Mouse (Mus musculus): ENCODE results near the gene Itgb7. TPM values are rescaled to one million over a fixed set of nuclear protein-coding genes. Genes with fewer than 3 reads are reported as not detected.

The Itgb7 gene
- total RNA-seq, 2 experiments from 2014 or later, result 1.1 to 3.6 TPM

Other genes with a start within 250 kb of the Itgb7 start
- gene Krt8, start 227.5 kb downstream of the Itgb7 start, total RNA-seq (2021), result 10 to 100 TPM; 18.8 TPM
- 10 to 100 TPM; 17.3 to 22.9 TPM for gene Krt18, start 203.8 kb downstream of the Itgb7 start, total RNA-seq (2021)
- gene Eif4b, start 158.2 kb downstream of the Itgb7 start, total RNA-seq (2021), result 100 to 1,000 TPM; 352 to 356 TPM
- gene Tns2, start 131.5 kb downstream of the Itgb7 start, total RNA-seq (2021), result 10 to 100 TPM; 60.9 to 63.6 TPM
- 10 to 100 TPM; 32.5 to 35.9 TPM for gene Spryd3, start 95.7 kb downstream of the Itgb7 start, total RNA-seq (2021)
- 10 to 100 TPM; 33.9 to 34.4 TPM for gene Igfbp6, start 87.6 kb downstream of the Itgb7 start, total RNA-seq (2021)
- gene Soat2, start 81.4 kb downstream of the Itgb7 start, total RNA-seq (2021), result 1 to 10 TPM in 1 of 2 experiments, under 1 TPM in 1; 0.78 to 3.8 TPM
- gene Zfp740, start 28.7 kb downstream of the Itgb7 start, total RNA-seq (2021), result 100 to 1,000 TPM; 131 to 134 TPM
- 100 to 1,000 TPM in 1 of 2 experiments, 10 to 100 TPM in 1; 90.0 to 106 TPM for gene Csad, start 27.2 kb downstream of the Itgb7 start, total RNA-seq (2021)
- gene Rarg, start 25.6 kb upstream of the Itgb7 start, total RNA-seq (2021), result 10 to 100 TPM; 24.8 to 28.6 TPM
- under 1 TPM; 0.17 to 0.31 TPM for gene Gm9918, start 38.6 kb upstream of the Itgb7 start, total RNA-seq (2021)
- 10 to 100 TPM; 34.4 to 36.7 TPM for gene Mfsd5, start 47.5 kb upstream of the Itgb7 start, total RNA-seq (2021)
- 10 to 100 TPM; 16.5 to 24.5 TPM for gene Espl1, start 64.3 kb upstream of the Itgb7 start, total RNA-seq (2021)
- 100 to 1,000 TPM; 443 to 452 TPM for gene Pfdn5, start 94.2 kb upstream of the Itgb7 start, total RNA-seq (2021)
- 10 to 100 TPM; 86.3 to 96.7 TPM for gene Myg1, start 99.8 kb upstream of the Itgb7 start, total RNA-seq (2021)
- gene Aaas, start 118.8 kb upstream of the Itgb7 start, total RNA-seq (2021), result 10 to 100 TPM; 32.3 to 39.0 TPM
- gene Sp7, start 135.2 kb upstream of the Itgb7 start, total RNA-seq (2021), result under 1 TPM; 0.31 to 0.48 TPM
- 100 to 1,000 TPM; 101 to 110 TPM for gene Sp1, start 174.2 kb upstream of the Itgb7 start, total RNA-seq (2021)
- gene Amhr2, start 213.4 kb upstream of the Itgb7 start, total RNA-seq (2021), result 1 to 10 TPM; 2.8 to 3.1 TPM
- 10 to 100 TPM; 63.2 to 81.5 TPM for gene Prr13, start 227.1 kb upstream of the Itgb7 start, total RNA-seq (2021)
- 100 to 1,000 TPM; 925 to 956 TPM for gene Pcbp2, start 238.6 kb upstream of the Itgb7 start, total RNA-seq (2021)